Mouse (Mus musculus): Measurements from ENCODE around the gene Ints2.
"Not testable (repeated sequence)": the region's sequence is repeated elsewhere in the genome, so short reads cannot be mapped to it uniquely, and the experiment has no call there.

Ints2 gene

GRCm38 (mm10) chr11:86257460-86258076 is at the start of gene Ints2:
Ints2 (minus strand) TSS chr11:86257575.
- peak; percentile 87 to 92 for DNase-seq (ENCODE audit: low spot score in 2 of 2)

- not testable (repeated sequence) for DNase-seq (ENCODE audit: low spot score in 2 of 2)
These were observed 34.8 kb upstream of the Ints2 start for GRCm38 (mm10) chr11:86292201-86292600.

DNA sequence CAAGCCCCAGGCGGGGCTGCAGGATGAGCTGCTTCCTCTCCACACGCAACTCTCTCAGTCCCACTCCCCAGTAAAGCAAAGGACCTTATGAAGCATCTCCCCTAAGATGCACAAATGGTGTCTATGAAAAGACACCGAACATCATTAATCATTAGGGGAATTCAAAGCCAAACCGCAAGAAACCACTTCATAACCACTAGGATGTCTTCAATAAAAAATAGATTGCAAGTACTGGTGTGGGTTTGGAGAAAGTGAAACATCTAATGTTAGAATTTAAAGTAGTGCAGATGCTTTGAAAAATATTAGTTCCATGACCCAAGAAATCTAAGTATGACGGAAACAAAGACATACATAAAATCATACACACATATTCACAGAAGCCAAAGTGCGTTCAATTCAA is 34.3 kb upstream of the Ints2 start:
- no peak for DNase-seq (ENCODE audit: low spot score in 2 of 2)

GRCm38 (mm10) chr11:86285729-86286128 is 28.4 kb upstream of the Ints2 start:
- DNase-seq (ENCODE audit: low spot score in 2 of 2) = no peak

- no peak for DNase-seq (ENCODE audit: low spot score in 2 of 2)
These were observed 21.2 kb upstream of the Ints2 start for GRCm38 (mm10) chr11:86278442-86279102.

GRCm38 (mm10) chr11:86257054-86257453 is 321 bp downstream of the Ints2 start:
- DNase-seq (ENCODE audit: low spot score in 2 of 2) = peak in 1 of 2 experiments; percentile 27

GRCm38 (mm10) chr11:86253342-86253741 is 4.0 kb downstream of the Ints2 start:
- DNase-seq (ENCODE audit: low spot score in 2 of 2) = no peak

GRCm38 (mm10) chr11:86232446-86232845 is 24.9 kb downstream of the Ints2 start:
- no peak for DNase-seq (ENCODE audit: low spot score in 2 of 2)

GRCm38 (mm10) chr11:86231781-86232350 is 25.5 kb downstream of the Ints2 start:
- no peak for DNase-seq (ENCODE audit: low spot score in 2 of 2)

- DNase-seq (ENCODE audit: low spot score in 2 of 2) = no peak
These were observed 30.7 kb downstream of the Ints2 start for GRCm38 (mm10) chr11:86226646-86227180.

DNA sequence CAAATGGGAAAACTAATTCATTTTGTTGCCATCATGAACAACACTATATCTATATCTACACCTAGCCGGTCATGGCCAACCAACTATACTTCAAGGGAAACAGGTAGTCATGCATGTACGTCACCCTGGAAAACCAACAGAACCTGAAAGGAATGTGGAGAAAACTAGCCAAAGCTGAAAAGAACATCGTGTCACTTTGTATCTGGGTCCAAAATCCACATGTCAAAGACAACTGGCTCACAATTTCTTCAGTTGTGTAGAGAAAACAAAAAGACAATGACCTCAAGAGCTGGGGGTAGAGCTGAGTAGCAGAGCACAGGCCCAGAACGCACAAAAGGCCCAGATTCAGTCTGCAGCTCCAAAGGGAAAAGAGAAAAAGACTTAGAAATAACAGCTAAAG is 31.6 kb downstream of the Ints2 start:
- no peak for DNase-seq (ENCODE audit: low spot score in 2 of 2)

GRCm38 (mm10) chr11:86211803-86212202 is 45.6 kb downstream of the Ints2 start:
- no peak for DNase-seq (ENCODE audit: low spot score in 2 of 2)

DNA sequence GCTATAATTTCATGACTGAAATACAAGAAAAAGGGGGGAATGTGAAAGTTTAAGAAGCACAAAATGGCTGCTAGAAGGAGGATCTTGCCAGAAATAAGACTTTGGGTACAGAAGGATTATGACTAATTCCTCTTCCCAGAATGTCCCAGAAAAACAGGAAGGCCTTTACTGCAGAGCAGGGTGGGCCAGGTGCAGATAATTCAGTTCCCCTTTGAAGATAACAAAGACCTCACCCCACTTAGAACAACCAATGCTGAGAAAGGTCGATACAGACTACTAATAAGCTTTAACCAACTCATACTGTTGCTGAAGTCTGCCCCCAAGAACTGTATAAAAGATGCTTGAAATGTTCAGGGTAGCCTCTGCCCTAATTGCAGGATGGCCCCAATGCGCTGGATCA is 48.3 kb downstream of the Ints2 start:
- no peak for DNase-seq (ENCODE audit: low spot score in 2 of 2)

- DNase-seq (ENCODE audit: low spot score in 2 of 2) = no peak
These were observed 51.5 kb downstream of the Ints2 start for GRCm38 (mm10) chr11:86205876-86206275.

GRCm38 (mm10) chr11:86205031-86205430 is 52.3 kb downstream of the Ints2 start:
- DNase-seq (ENCODE audit: low spot score in 2 of 2) = no peak

DNA sequence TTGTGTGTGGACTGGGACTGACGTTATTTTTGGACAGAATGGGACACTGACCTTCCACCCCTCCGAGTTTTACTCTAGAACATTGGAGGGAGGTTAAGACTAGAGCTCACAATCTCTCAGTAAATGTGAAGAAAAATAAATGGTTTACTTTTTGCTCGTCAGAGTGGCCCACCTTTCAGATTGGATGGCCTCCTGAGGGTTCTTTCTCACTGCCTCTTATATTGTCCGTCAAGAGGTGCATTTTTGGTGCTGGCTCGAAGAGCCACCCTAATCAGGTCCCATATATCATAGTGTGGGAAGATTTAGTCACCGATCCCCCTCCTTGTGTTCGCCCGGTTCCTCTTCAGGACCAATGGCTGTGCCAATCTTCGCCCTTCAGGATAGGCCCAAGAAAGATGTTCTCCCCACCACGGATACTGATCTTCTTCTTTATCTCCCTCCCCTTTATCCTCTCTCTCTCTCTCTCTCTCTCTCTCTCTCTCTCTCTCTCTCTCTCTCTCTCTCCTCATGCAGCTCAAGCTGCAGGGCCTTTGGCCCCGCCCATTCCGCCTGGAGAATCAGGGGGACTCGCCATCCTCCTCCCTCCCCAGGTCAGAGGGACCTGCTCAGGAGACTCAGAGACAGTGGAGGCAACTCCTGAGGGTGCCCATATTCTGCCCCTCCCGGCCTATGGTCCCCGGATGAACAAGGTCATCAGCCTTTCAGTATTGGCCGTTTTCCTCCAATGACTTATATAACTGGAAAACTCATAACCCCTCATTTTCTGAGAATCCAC is 55.3 kb downstream of the Ints2 start:
- peak in 1 of 2 experiments; percentile 25 for DNase-seq (ENCODE audit: low spot score in 2 of 2)

GRCm38 (mm10) chr11:86201037-86201786 is 56.2 kb downstream of the Ints2 start, which contains the start of gene Brip1:
Brip1 (minus strand) TSS chr11:86201193.
- peak; percentile 86 to 88 for DNase-seq (ENCODE audit: low spot score in 2 of 2)

- DNase-seq (ENCODE audit: low spot score in 2 of 2) = no peak
These were observed 56.8 kb downstream of the Ints2 start for GRCm38 (mm10) chr11:86200460-86201021.

DNA sequence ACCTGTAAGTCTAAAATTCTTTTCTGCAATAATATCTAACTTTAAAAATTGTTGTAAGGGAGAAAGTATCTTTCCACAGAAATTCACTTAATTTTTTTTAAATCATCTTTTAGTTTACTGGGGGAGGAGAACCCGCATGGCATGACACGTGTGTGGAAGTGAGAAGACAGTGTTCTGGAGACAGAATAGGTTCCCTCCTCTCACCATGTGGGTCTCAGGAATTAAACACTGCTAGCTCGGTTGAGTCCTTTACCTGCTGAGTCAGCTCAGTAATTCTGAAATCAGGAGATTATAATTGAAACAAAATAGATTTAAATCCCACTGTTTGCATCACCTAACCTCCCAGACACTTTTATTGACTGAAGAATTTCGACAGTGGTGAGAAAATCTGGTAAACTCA is 57.6 kb downstream of the Ints2 start:
- no peak for DNase-seq (ENCODE audit: low spot score in 2 of 2)

- not testable (repeated sequence) for DNase-seq (ENCODE audit: low spot score in 2 of 2)
These were observed 72.2 kb downstream of the Ints2 start for GRCm38 (mm10) chr11:86185224-86185623.

- DNase-seq (ENCODE audit: low spot score in 2 of 2) = no peak
These were observed 81.5 kb downstream of the Ints2 start for GRCm38 (mm10) chr11:86175833-86176232.
